Mouse (Mus musculus): ENCODE data around the gene Cspg4. TPM values are rescaled to one million over a fixed set of nuclear protein-coding genes. Genes with fewer than 3 reads are reported as not detected.

The Cspg4 gene
- polyA plus RNA-seq (2014; fragmentation: Nextera tagmentation; extraction: Ambion mirVana): 2.6 and 2.7 TPM in 2 replicates

GRCm38 (mm10) chr9:56864832-56865231 lies at the start of gene Cspg4:
Gene Cspg4, plus strand, starts transcription at chr9:56865033.
- Histone ChIP-seq H3K36me3 (ENCODE audit: control insufficient read depth, insufficient read depth, low read length) (no peaks in the 10 kb centered on the region), H3K27ac (ENCODE audit: low read depth, low read length) (no peak within 1 kb of the TSS), H3K9me3 (ENCODE audit: control insufficient read depth, low read length) (no peaks in the 10 kb centered on the region), H3K4me1 (replicated peaks; ENCODE audit: control insufficient read depth, insufficient read depth, low read length) (no peaks in the 10 kb centered on the region), H3K4me3 (ENCODE audit: low read depth, low read length) (peak within 1 kb of the TSS; percentile 21; the same call in 1 of the 2 replicates), H3K27me3 (ENCODE audit: control insufficient read depth, insufficient read depth, low read length) (peaks cover 12% of the 10 kb centered on the region; the same call in 1 of the 2 replicates), H3K9ac (ENCODE audit: low read depth, low read length) (peak within 1 kb of the TSS; percentile 47; the same call in 1 of the 2 replicates), H3K4me2 (replicated peaks; ENCODE audit: low read depth, low read length) (peak within 1 kb of the TSS; percentile 41)
- WGBS: 6% methylated on average over 24 of the region's 24 CpGs
- ATAC-seq (ENCODE audit: low FRiP score) (no peak), DNase-seq (ENCODE audit: low spot score) (peak; percentile 56)

GRCm38 (mm10) chr9:56824900-56825299 lies 39.9 kb upstream of the Cspg4 start:
- H3K27me3 ChIP-seq (ENCODE audit: control insufficient read depth, insufficient read depth, low read length): no peaks in the 10 kb centered on the region
- no peak overlapping the region for H3K4me3 ChIP-seq (ENCODE audit: low read depth, low read length)
- no peak overlapping the region for H3K27ac ChIP-seq (ENCODE audit: low read depth, low read length)
- ATAC-seq (ENCODE audit: low FRiP score) (no peak), DNase-seq (ENCODE audit: low spot score) (peak; percentile 58)
- H3K4me2 ChIP-seq (replicated peaks; ENCODE audit: low read depth, low read length): no peak overlapping the region
- WGBS: 6% methylated on average over 3 of the region's 3 CpGs
- H3K36me3 ChIP-seq (ENCODE audit: control insufficient read depth, insufficient read depth, low read length): no peaks in the 10 kb centered on the region
- H3K9ac ChIP-seq (ENCODE audit: low read depth, low read length): no peak overlapping the region
- no peaks in the 10 kb centered on the region for H3K9me3 ChIP-seq (ENCODE audit: control insufficient read depth, low read length)
- H3K4me1 ChIP-seq (replicated peaks; ENCODE audit: control insufficient read depth, insufficient read depth, low read length): peaks cover 5% of the 10 kb centered on the region; the same call in 1 of the 2 replicates

- Histone ChIP-seq H3K9me3 (ENCODE audit: control insufficient read depth, low read length) (no peaks in the 10 kb centered on the region), H3K27ac (ENCODE audit: low read depth, low read length) (no peak overlapping the region), H3K4me1 (replicated peaks; ENCODE audit: control insufficient read depth, insufficient read depth, low read length) (peaks cover 5% of the 10 kb centered on the region; the same call in 1 of the 2 replicates), H3K36me3 (ENCODE audit: control insufficient read depth, insufficient read depth, low read length) (no peaks in the 10 kb centered on the region), H3K4me3 (ENCODE audit: low read depth, low read length) (peak overlapping the region; percentile 10; the same call in 1 of the 2 replicates), H3K9ac (ENCODE audit: low read depth, low read length) (peak overlapping the region; percentile 32), H3K4me2 (replicated peaks; ENCODE audit: low read depth, low read length) (peak overlapping the region; percentile 41), H3K27me3 (ENCODE audit: control insufficient read depth, insufficient read depth, low read length) (no peaks in the 10 kb centered on the region)
- ATAC-seq (ENCODE audit: low FRiP score): peak; percentile 30; the same call in 1 of the 2 replicates
- peak; percentile 62 for DNase-seq (ENCODE audit: low spot score)
- 12% methylated on average over 21 of the region's 21 CpGs for WGBS
Measured at GRCm38 (mm10) chr9:56825476-56826213, 39.2 kb upstream of the Cspg4 start.

GRCm38 (mm10) chr9:56828146-56828545 lies 36.7 kb upstream of the Cspg4 start:
- no peak overlapping the region for H3K4me2 ChIP-seq (replicated peaks; ENCODE audit: low read depth, low read length)
- ATAC-seq (ENCODE audit: low FRiP score) (no peak), DNase-seq (ENCODE audit: low spot score) (no peak)
- H3K9ac ChIP-seq (ENCODE audit: low read depth, low read length): no peak overlapping the region
- no peak overlapping the region for H3K4me3 ChIP-seq (ENCODE audit: low read depth, low read length)
- H3K4me1 ChIP-seq (replicated peaks; ENCODE audit: control insufficient read depth, insufficient read depth, low read length): peaks cover 5% of the 10 kb centered on the region; the same call in 1 of the 2 replicates
- H3K27me3 ChIP-seq (ENCODE audit: control insufficient read depth, insufficient read depth, low read length): 0 out of 2 replicates have a peak, but pooled peaks cover under 1% of the 10 kb centered on the region
- H3K9me3 ChIP-seq (ENCODE audit: control insufficient read depth, low read length): no peaks in the 10 kb centered on the region
- 43% methylated on average over 9 of the region's 9 CpGs for WGBS
- H3K36me3 ChIP-seq (ENCODE audit: control insufficient read depth, insufficient read depth, low read length): no peaks in the 10 kb centered on the region
- no peak overlapping the region for H3K27ac ChIP-seq (ENCODE audit: low read depth, low read length)

- Histone ChIP-seq H3K27me3 (ENCODE audit: control insufficient read depth, insufficient read depth, low read length) (0 out of 2 replicates have a peak, but pooled peaks cover 2% of the 10 kb centered on the region), H3K4me2 (replicated peaks; ENCODE audit: low read depth, low read length) (no peak overlapping the region), H3K9me3 (ENCODE audit: control insufficient read depth, low read length) (no peaks in the 10 kb centered on the region), H3K27ac (ENCODE audit: low read depth, low read length) (no peak overlapping the region), H3K4me1 (replicated peaks; ENCODE audit: control insufficient read depth, insufficient read depth, low read length) (peaks cover 5% of the 10 kb centered on the region; the same call in 1 of the 2 replicates), H3K36me3 (ENCODE audit: control insufficient read depth, insufficient read depth, low read length) (no peaks in the 10 kb centered on the region), H3K4me3 (ENCODE audit: low read depth, low read length) (no peak overlapping the region), H3K9ac (ENCODE audit: low read depth, low read length) (no peak overlapping the region)
- 84% methylated on average over 6 of the region's 6 CpGs for WGBS
- no peak for DNase-seq (ENCODE audit: low spot score)
- no peak for ATAC-seq (ENCODE audit: low FRiP score)
Measured at GRCm38 (mm10) chr9:56828841-56829240, 36.0 kb upstream of the Cspg4 start.

- 19% methylated on average over 4 of the region's 4 CpGs for WGBS
- H3K4me3 ChIP-seq (ENCODE audit: low read depth, low read length): no peak overlapping the region
- no peaks in the 10 kb centered on the region for H3K9me3 ChIP-seq (ENCODE audit: control insufficient read depth, low read length)
- peak; percentile 71; the same call in 1 of the 2 replicates for ATAC-seq (ENCODE audit: low FRiP score)
- peaks cover 5% of the 10 kb centered on the region; the same call in 1 of the 2 replicates for H3K4me1 ChIP-seq (replicated peaks; ENCODE audit: control insufficient read depth, insufficient read depth, low read length)
- H3K27ac ChIP-seq (ENCODE audit: low read depth, low read length): peak overlapping the region; percentile 32
- no peak overlapping the region for H3K4me2 ChIP-seq (replicated peaks; ENCODE audit: low read depth, low read length)
- H3K27me3 ChIP-seq (ENCODE audit: control insufficient read depth, insufficient read depth, low read length): 0 out of 2 replicates have a peak, but pooled peaks cover 2% of the 10 kb centered on the region
- peak; percentile 47 for DNase-seq (ENCODE audit: low spot score)
- H3K9ac ChIP-seq (ENCODE audit: low read depth, low read length): no peak overlapping the region
- H3K36me3 ChIP-seq (ENCODE audit: control insufficient read depth, insufficient read depth, low read length): no peaks in the 10 kb centered on the region
Measured at GRCm38 (mm10) chr9:56830162-56830561, 34.7 kb upstream of the Cspg4 start.

GRCm38 (mm10) chr9:56831904-56832303 lies 32.9 kb upstream of the Cspg4 start:
- H3K4me1 ChIP-seq (replicated peaks; ENCODE audit: control insufficient read depth, insufficient read depth, low read length): 0 out of 2 replicates have a peak, but pooled peaks cover 2% of the 10 kb centered on the region
- ATAC-seq (ENCODE audit: low FRiP score) (no peak), DNase-seq (ENCODE audit: low spot score) (no peak)
- no peak overlapping the region for H3K9ac ChIP-seq (ENCODE audit: low read depth, low read length)
- no peaks in the 10 kb centered on the region for H3K36me3 ChIP-seq (ENCODE audit: control insufficient read depth, insufficient read depth, low read length)
- H3K9me3 ChIP-seq (ENCODE audit: control insufficient read depth, low read length): no peaks in the 10 kb centered on the region
- H3K27me3 ChIP-seq (ENCODE audit: control insufficient read depth, insufficient read depth, low read length): 0 out of 2 replicates have a peak, but pooled peaks cover 2% of the 10 kb centered on the region
- H3K4me3 ChIP-seq (ENCODE audit: low read depth, low read length): no peak overlapping the region
- H3K4me2 ChIP-seq (replicated peaks; ENCODE audit: low read depth, low read length): no peak overlapping the region
- H3K27ac ChIP-seq (ENCODE audit: low read depth, low read length): no peak overlapping the region
- WGBS: 85% methylated on average over 3 of the region's 3 CpGs

- H3K36me3 ChIP-seq (ENCODE audit: control insufficient read depth, insufficient read depth, low read length): no peaks in the 10 kb centered on the region
- no peak overlapping the region for H3K9ac ChIP-seq (ENCODE audit: low read depth, low read length)
- DNase-seq (ENCODE audit: low spot score) (no peak), ATAC-seq (ENCODE audit: low FRiP score) (no peak)
- WGBS: 38% methylated on average over 6 of the region's 6 CpGs
- 0 out of 2 replicates have a peak, but pooled peaks cover 2% of the 10 kb centered on the region for H3K27me3 ChIP-seq (ENCODE audit: control insufficient read depth, insufficient read depth, low read length)
- H3K27ac ChIP-seq (ENCODE audit: low read depth, low read length): no peak overlapping the region
- no peak overlapping the region for H3K4me2 ChIP-seq (replicated peaks; ENCODE audit: low read depth, low read length)
- no peak overlapping the region for H3K4me3 ChIP-seq (ENCODE audit: low read depth, low read length)
- H3K4me1 ChIP-seq (replicated peaks; ENCODE audit: control insufficient read depth, insufficient read depth, low read length): 0 out of 2 replicates have a peak, but pooled peaks cover 2% of the 10 kb centered on the region
- H3K9me3 ChIP-seq (ENCODE audit: control insufficient read depth, low read length): no peaks in the 10 kb centered on the region
Measured at GRCm38 (mm10) chr9:56832900-56833299, 31.9 kb upstream of the Cspg4 start.
